In the genomic region with DNA sequence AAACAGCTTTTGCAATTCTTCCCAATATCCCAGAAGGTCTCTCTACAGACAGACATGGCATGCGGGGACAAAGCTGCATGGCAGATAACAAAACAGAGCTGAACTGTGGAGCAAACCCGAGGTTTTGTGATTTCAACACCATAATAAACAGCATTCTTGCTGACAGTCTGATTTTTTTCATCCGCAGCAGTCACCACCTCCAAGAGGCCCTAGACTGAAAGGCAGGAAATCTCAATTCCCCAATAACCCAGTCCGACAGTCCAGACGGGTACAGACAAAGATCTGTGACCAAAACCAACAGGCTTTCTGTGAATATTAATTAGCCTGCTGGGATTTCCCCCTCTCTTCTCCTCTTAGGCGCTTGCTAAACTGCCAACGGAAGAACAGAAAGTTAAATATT, we compare ENCODE assay signal across 15 mouse cellular contexts. TPM values are rescaled to one million over a fixed set of nuclear protein-coding genes. Genes with fewer than 3 reads are reported as not detected.
DNase-seq lines count a peak whose midpoint lies in the region; ATAC-seq and TF ChIP-seq lines count a peak whose summit lies in the region.
"Had no signal": no experiment of that assay in that cellular context is flagged by ENCODE, and none has a peak within 500 bp of the region (broad histone marks: within the 10 kb centered on the region; RNA-seq: fewer than 3 reads in every experiment).

No protein-coding gene starts in this region.

- WGBS in hindbrain, embryonic 13.5 days, result 63% methylated on average over 7 of the region's 7 CpGs
- 82% methylated on average over 7 of the region's 7 CpGs for WGBS in hindbrain, embryonic 11.5 days
- 66% methylated on average over 7 of the region's 7 CpGs for WGBS in midbrain, embryonic 15.5 days
- WGBS in midbrain, embryonic 10.5 days, result 88% methylated on average over 7 of the region's 7 CpGs
- 49% methylated on average over 7 of the region's 7 CpGs for WGBS in hindbrain, postnatal 0 days

- peak overlapping the region; percentile 87 for H3K27ac ChIP-seq in hindbrain, embryonic 13.5 days
- H3K27ac ChIP-seq in hindbrain, embryonic 11.5 days (ENCODE audit: low read depth, low read length), result no peak overlapping the region
- no peak overlapping the region for H3K27ac ChIP-seq in midbrain, embryonic 15.5 days
- H3K27ac ChIP-seq in midbrain, embryonic 10.5 days (replicated peaks), result no peak overlapping the region
- no peak overlapping the region for H3K27ac ChIP-seq in hindbrain, postnatal 0 days
- H3K27ac ChIP-seq: liver, embryonic 14.5 days had no signal

- no peak for TF ChIP-seq CTCF in hindbrain, postnatal 0 days (IDR thresholded peaks at IDR 0.05; ENCODE audit: low read depth)

- DNase-seq in hindbrain, embryonic 11.5 days (ENCODE audit: low spot score), result no peak
- no peak for DNase-seq in midbrain, embryonic 10.5 days (ENCODE audit: low spot score)
- DNase-seq in hindbrain, postnatal 0 days (ENCODE audit: low spot score), result no peak
- no peak for DNase-seq in layer of hippocampus, adult 8-10 months (ENCODE audit: low spot score in 2 of 2)
- DNase-seq in ovary, adult 18-20 months (ENCODE audit: low spot score), result no peak
- DNase-seq in embryo, embryonic 11 days, result no peak
- DNase-seq: adrenal gland, postnatal 10 days; cerebellum, adult 11-12 months; lung, postnatal 4 days; thymus, postnatal 25 days had no signal

- peak overlapping the region; percentile 71 for H3K4me3 ChIP-seq in hindbrain, embryonic 13.5 days
- H3K4me3 ChIP-seq in hindbrain, embryonic 11.5 days (ENCODE audit: low read depth, low read length), result no peak overlapping the region
- H3K4me3 ChIP-seq in midbrain, embryonic 15.5 days, result no peak overlapping the region
- no peak overlapping the region for H3K4me3 ChIP-seq in midbrain, embryonic 10.5 days
- no peak overlapping the region for H3K4me3 ChIP-seq in hindbrain, postnatal 0 days (ENCODE audit: low read length)

- H3K9me3 ChIP-seq in hindbrain, embryonic 13.5 days, result no peaks in the 10 kb centered on the region
- H3K9me3 ChIP-seq in hindbrain, embryonic 11.5 days (ENCODE audit: control insufficient read depth, low read length), result no peaks in the 10 kb centered on the region
- no peaks in the 10 kb centered on the region for H3K9me3 ChIP-seq in midbrain, embryonic 15.5 days
- no peaks in the 10 kb centered on the region for H3K9me3 ChIP-seq in midbrain, embryonic 10.5 days (replicated peaks)
- no peaks in the 10 kb centered on the region for H3K9me3 ChIP-seq in hindbrain, postnatal 0 days (ENCODE audit: low read length)

- H3K4me2 ChIP-seq in hindbrain, embryonic 13.5 days, result peak overlapping the region; percentile 80
- H3K4me2 ChIP-seq in hindbrain, embryonic 11.5 days (replicated peaks; ENCODE audit: low read depth, low read length), result no peak overlapping the region
- peak overlapping the region; percentile 59; the same call in 1 of the 2 replicates for H3K4me2 ChIP-seq in midbrain, embryonic 15.5 days
- peak overlapping the region; percentile 79 for H3K4me2 ChIP-seq in hindbrain, postnatal 0 days (ENCODE audit: low read depth, low read length)

- H3K9ac ChIP-seq in hindbrain, embryonic 13.5 days, result peak overlapping the region; percentile 82
- H3K9ac ChIP-seq in hindbrain, embryonic 11.5 days (ENCODE audit: low read depth, low read length), result no peak overlapping the region
- no peak overlapping the region for H3K9ac ChIP-seq in midbrain, embryonic 15.5 days
- no peak overlapping the region for H3K9ac ChIP-seq in hindbrain, postnatal 0 days (replicated peaks; ENCODE audit: low read length)
- H3K9ac ChIP-seq: liver, embryonic 14.5 days had no signal

- H3K4me1 ChIP-seq in hindbrain, embryonic 13.5 days (replicated peaks), result peaks cover 37% of the 10 kb centered on the region
- peaks cover 2% of the 10 kb centered on the region; the same call in 1 of the 2 replicates for H3K4me1 ChIP-seq in hindbrain, embryonic 11.5 days (replicated peaks; ENCODE audit: control insufficient read depth, insufficient read depth, low read length)
- H3K4me1 ChIP-seq in midbrain, embryonic 15.5 days, result peaks cover 24% of the 10 kb centered on the region
- H3K4me1 ChIP-seq in midbrain, embryonic 10.5 days, result peaks cover 25% of the 10 kb centered on the region
- H3K4me1 ChIP-seq in hindbrain, postnatal 0 days (ENCODE audit: insufficient read depth, low read length), result peaks cover 5% of the 10 kb centered on the region; the same call in 1 of the 2 replicates

- no peak for ATAC-seq in hindbrain, embryonic 13.5 days (ENCODE audit: low FRiP score)
- ATAC-seq in hindbrain, embryonic 11.5 days (ENCODE audit: low FRiP score), result no peak
- no peak for ATAC-seq in midbrain, embryonic 15.5 days (replicated peaks)
- ATAC-seq in hindbrain, postnatal 0 days, result no peak
- ATAC-seq: forebrain, embryonic 16.5 days; intestine, postnatal 0 days had no signal

- no peaks in the 10 kb centered on the region for H3K27me3 ChIP-seq in hindbrain, embryonic 13.5 days
- no peaks in the 10 kb centered on the region for H3K27me3 ChIP-seq in hindbrain, embryonic 11.5 days (ENCODE audit: control insufficient read depth, insufficient read depth, low read length)
- no peaks in the 10 kb centered on the region for H3K27me3 ChIP-seq in midbrain, embryonic 15.5 days (replicated peaks)
- no peaks in the 10 kb centered on the region for H3K27me3 ChIP-seq in midbrain, embryonic 10.5 days (ENCODE audit: low read depth, poor library complexity, severe bottlenecking)
- no peaks in the 10 kb centered on the region for H3K27me3 ChIP-seq in hindbrain, postnatal 0 days (ENCODE audit: insufficient read depth, low read length)

- peaks cover 30% of the 10 kb centered on the region for H3K36me3 ChIP-seq in hindbrain, embryonic 13.5 days
- H3K36me3 ChIP-seq in hindbrain, embryonic 11.5 days (ENCODE audit: control insufficient read depth, insufficient read depth, low read length), result peaks cover 2% of the 10 kb centered on the region
- peaks cover 6% of the 10 kb centered on the region; the same call in 1 of the 2 replicates for H3K36me3 ChIP-seq in midbrain, embryonic 15.5 days (replicated peaks)
- peaks cover 34% of the 10 kb centered on the region for H3K36me3 ChIP-seq in midbrain, embryonic 10.5 days
- H3K36me3 ChIP-seq in hindbrain, postnatal 0 days (ENCODE audit: insufficient read depth, low read length), result peaks cover 25% of the 10 kb centered on the region

RNA-seq across cellular contexts. Expression of a gene that starts 1.7 kb away (rescaled TPM):
- 69.0 and 71.8 TPM in 2 replicates for polyA plus RNA-seq in hindbrain, embryonic 13.5 days (2015; fragmentation: Nextera tagmentation; extraction: Ambion mirVana)
- polyA plus RNA-seq in hindbrain, embryonic 11.5 days (2014; fragmentation: Nextera tagmentation; extraction: Ambion mirVana), result 13.8 and 14.4 TPM in 2 replicates
- 47.2 and 51.1 TPM in 2 replicates for polyA plus RNA-seq in midbrain, embryonic 15.5 days (2015; fragmentation: Nextera tagmentation; extraction: Ambion mirVana)
- 27.6 and 33.0 TPM in 2 replicates for polyA plus RNA-seq in midbrain, embryonic 10.5 days (2016; fragmentation: Nextera tagmentation; extraction: Ambion mirVana)
- 66.0 and 71.4 TPM in 2 replicates for total RNA-seq in hindbrain, postnatal 0 days (2014; rRNA removed)
- 36.5 and 40.9 TPM in 2 replicates for polyA plus RNA-seq in hindbrain, postnatal 0 days (2015; fragmentation: Nextera tagmentation; extraction: Ambion mirVana)
- 10 to 100 TPM; 43.8 to 60.8 (median 54.1) TPM for total RNA-seq in layer of hippocampus, adult 8-10 months (2022)

RNA-seq across cellular contexts. Expression of a gene that starts 13.3 kb away (rescaled TPM):
- polyA plus RNA-seq in hindbrain, embryonic 13.5 days (2015; fragmentation: Nextera tagmentation; extraction: Ambion mirVana), result 108 and 109 TPM in 2 replicates
- 147 and 158 TPM in 2 replicates for polyA plus RNA-seq in hindbrain, embryonic 11.5 days (2014; fragmentation: Nextera tagmentation; extraction: Ambion mirVana)
- polyA plus RNA-seq in midbrain, embryonic 15.5 days (2015; fragmentation: Nextera tagmentation; extraction: Ambion mirVana), result 70.6 and 76.7 TPM in 2 replicates
- 193 and 198 TPM in 2 replicates for polyA plus RNA-seq in midbrain, embryonic 10.5 days (2016; fragmentation: Nextera tagmentation; extraction: Ambion mirVana)
- total RNA-seq in hindbrain, postnatal 0 days (2014; rRNA removed), result 23.1 and 27.9 TPM in 2 replicates
- 57.2 and 63.0 TPM in 2 replicates for polyA plus RNA-seq in hindbrain, postnatal 0 days (2015; fragmentation: Nextera tagmentation; extraction: Ambion mirVana)
- 10 to 100 TPM; 40.1 to 52.0 (median 44.0) TPM for total RNA-seq in layer of hippocampus, adult 8-10 months (2022)

RNA-seq across cellular contexts. Expression of a gene that starts 54.1 kb away (rescaled TPM):
- 69.8 and 72.6 TPM in 2 replicates for polyA plus RNA-seq in hindbrain, embryonic 13.5 days (2015; fragmentation: Nextera tagmentation; extraction: Ambion mirVana)
- 27.9 and 35.2 TPM in 2 replicates for polyA plus RNA-seq in hindbrain, embryonic 11.5 days (2014; fragmentation: Nextera tagmentation; extraction: Ambion mirVana)
- polyA plus RNA-seq in midbrain, embryonic 15.5 days (2015; fragmentation: Nextera tagmentation; extraction: Ambion mirVana), result 80.9 and 81.2 TPM in 2 replicates
- polyA plus RNA-seq in midbrain, embryonic 10.5 days (2016; fragmentation: Nextera tagmentation; extraction: Ambion mirVana), result 71.9 and 78.0 TPM in 2 replicates
- 91.4 and 92.8 TPM in 2 replicates for total RNA-seq in hindbrain, postnatal 0 days (2014; rRNA removed)
- polyA plus RNA-seq in hindbrain, postnatal 0 days (2015; fragmentation: Nextera tagmentation; extraction: Ambion mirVana), result 67.2 and 69.0 TPM in 2 replicates
- 100 to 1,000 TPM; 234 to 271 (median 260) TPM for total RNA-seq in layer of hippocampus, adult 8-10 months (2022)
